Mouse (Mus musculus): ENCODE results near the gene Cox15. TPM values are rescaled to one million over a fixed set of nuclear protein-coding genes. Genes with fewer than 3 reads are reported as not detected.

Cox15 gene
- polyA plus RNA-seq, 1 experiment from 2014 or later = 11.4 TPM

GRCm38 (mm10) chr19:43754237-43754636, 1.4 kb upstream of the Cox15 start:
- Histone ChIP-seq H3K27ac (no peak overlapping the region), H3K4me2 (replicated peaks) (no peak overlapping the region), H3K27me3 (no peaks in the 10 kb centered on the region), H3K4me1 (peaks cover 4% of the 10 kb centered on the region; the same call in 1 of the 2 replicates), H3K36me3 (peaks cover 12% of the 10 kb centered on the region), H3K9me3 (no peaks in the 10 kb centered on the region), H3K4me3 (no peak overlapping the region), H3K9ac (no peak overlapping the region)
- whole genome bisulfite sequencing = 75% methylated on average over 2 of the region's 2 CpGs
- ATAC-seq (ENCODE audit: low FRiP score, low read depth) = no peak

- Histone ChIP-seq H3K4me3 (peak overlapping the region; percentile 68), H3K9me3 (no peaks in the 10 kb centered on the region), H3K4me1 (peaks cover 4% of the 10 kb centered on the region; the same call in 1 of the 2 replicates), H3K27ac (peak overlapping the region; percentile 95), H3K27me3 (no peaks in the 10 kb centered on the region), H3K9ac (peak overlapping the region; percentile 81), H3K4me2 (replicated peaks) (peak overlapping the region; percentile 67), H3K36me3 (peaks cover 21% of the 10 kb centered on the region)
- 1% methylated on average over 23 of the region's 24 CpGs for WGBS
- ATAC-seq (ENCODE audit: low FRiP score, low read depth) = peak; percentile 88
Observed at GRCm38 (mm10) chr19:43753226-43753835, 531 bp upstream of the Cox15 start.

GRCm38 (mm10) chr19:43750008-43750407, 2.8 kb downstream of the Cox15 start:
- no peak for ATAC-seq (ENCODE audit: low FRiP score, low read depth)
- Histone ChIP-seq H3K27me3 (no peaks in the 10 kb centered on the region), H3K4me3 (no peak overlapping the region), H3K9me3 (no peaks in the 10 kb centered on the region), H3K4me2 (replicated peaks) (no peak overlapping the region), H3K36me3 (peaks cover 51% of the 10 kb centered on the region), H3K4me1 (peaks cover 4% of the 10 kb centered on the region; the same call in 1 of the 2 replicates), H3K27ac (no peak overlapping the region), H3K9ac (no peak overlapping the region)
- whole genome bisulfite sequencing = 88% methylated on average over 2 of the region's 2 CpGs

GRCm38 (mm10) chr19:43747877-43748276, 4.9 kb downstream of the Cox15 start:
- Histone ChIP-seq H3K27me3 (no peaks in the 10 kb centered on the region), H3K9me3 (no peaks in the 10 kb centered on the region), H3K27ac (no peak overlapping the region), H3K9ac (no peak overlapping the region), H3K4me2 (replicated peaks) (no peak overlapping the region), H3K4me1 (no peaks in the 10 kb centered on the region), H3K4me3 (no peak overlapping the region), H3K36me3 (peaks cover 63% of the 10 kb centered on the region)
- WGBS = 91% methylated on average over 4 of the region's 4 CpGs
- ATAC-seq (ENCODE audit: low FRiP score, low read depth) = no peak

GRCm38 (mm10) chr19:43745740-43746139, 7.1 kb downstream of the Cox15 start:
- Histone ChIP-seq H3K36me3 (peaks cover 79% of the 10 kb centered on the region), H3K4me1 (no peaks in the 10 kb centered on the region), H3K4me3 (no peak overlapping the region), H3K27ac (no peak overlapping the region), H3K27me3 (no peaks in the 10 kb centered on the region), H3K4me2 (replicated peaks) (no peak overlapping the region), H3K9me3 (no peaks in the 10 kb centered on the region), H3K9ac (no peak overlapping the region)
- no peak for ATAC-seq (ENCODE audit: low FRiP score, low read depth)
- 91% methylated on average over 3 of the region's 3 CpGs for whole genome bisulfite sequencing

GRCm38 (mm10) chr19:43743401-43743800, 9.4 kb downstream of the Cox15 start:
- no peaks in the 10 kb centered on the region for H3K27me3 ChIP-seq
- peaks cover 79% of the 10 kb centered on the region for H3K36me3 ChIP-seq
- H3K27ac ChIP-seq = no peak overlapping the region
- no peak overlapping the region for H3K9ac ChIP-seq
- H3K4me3 ChIP-seq = no peak overlapping the region
- 98% methylated on average over 7 of the region's 7 CpGs for WGBS
- H3K9me3 ChIP-seq = no peaks in the 10 kb centered on the region
- no peak for ATAC-seq (ENCODE audit: low FRiP score, low read depth)
- no peak overlapping the region for H3K4me2 ChIP-seq (replicated peaks)
- H3K4me1 ChIP-seq = no peaks in the 10 kb centered on the region

- Histone ChIP-seq H3K4me1 (no peaks in the 10 kb centered on the region), H3K36me3 (peaks cover 85% of the 10 kb centered on the region), H3K4me3 (no peak overlapping the region), H3K27me3 (no peaks in the 10 kb centered on the region), H3K27ac (no peak overlapping the region), H3K4me2 (replicated peaks) (no peak overlapping the region), H3K9me3 (no peaks in the 10 kb centered on the region), H3K9ac (no peak overlapping the region)
- WGBS = 93% methylated on average over 10 of the region's 10 CpGs
- ATAC-seq (ENCODE audit: low FRiP score, low read depth) = no peak
Observed at GRCm38 (mm10) chr19:43738409-43738808, 14.4 kb downstream of the Cox15 start.

GRCm38 (mm10) chr19:43731157-43731556, 21.6 kb downstream of the Cox15 start:
- Histone ChIP-seq H3K36me3 (peaks cover 55% of the 10 kb centered on the region), H3K27ac (no peak overlapping the region), H3K4me1 (0 out of 2 replicates have a peak, but pooled peaks cover 4% of the 10 kb centered on the region), H3K9me3 (no peaks in the 10 kb centered on the region), H3K4me3 (no peak overlapping the region), H3K27me3 (no peaks in the 10 kb centered on the region), H3K4me2 (replicated peaks) (no peak overlapping the region), H3K9ac (no peak overlapping the region)
- WGBS = 61% methylated on average over 7 of the region's 7 CpGs
- ATAC-seq (ENCODE audit: low FRiP score, low read depth) = no peak

- Histone ChIP-seq H3K9ac (peak overlapping the region; percentile 31; the same call in 1 of the 2 replicates), H3K27me3 (no peaks in the 10 kb centered on the region), H3K4me3 (peak overlapping the region; percentile 33), H3K27ac (no peak overlapping the region), H3K36me3 (peaks cover 57% of the 10 kb centered on the region), H3K9me3 (no peaks in the 10 kb centered on the region), H3K4me2 (replicated peaks) (peak overlapping the region; percentile 55), H3K4me1 (0 out of 2 replicates have a peak, but pooled peaks cover 4% of the 10 kb centered on the region)
- 33% methylated on average over 8 of the region's 8 CpGs for WGBS
- no peak for ATAC-seq (ENCODE audit: low FRiP score, low read depth)
Observed at GRCm38 (mm10) chr19:43730037-43730428, 22.8 kb downstream of the Cox15 start.

GRCm38 (mm10) chr19:43729296-43730036, 23.3 kb downstream of the Cox15 start:
- Histone ChIP-seq H3K4me3 (peak overlapping the region; percentile 33), H3K4me2 (replicated peaks) (peak overlapping the region; percentile 55), H3K27ac (peak overlapping the region; percentile 33; the same call in 1 of the 2 replicates), H3K4me1 (0 out of 2 replicates have a peak, but pooled peaks cover 4% of the 10 kb centered on the region), H3K27me3 (no peaks in the 10 kb centered on the region), H3K36me3 (peaks cover 58% of the 10 kb centered on the region), H3K9me3 (no peaks in the 10 kb centered on the region), H3K9ac (peak overlapping the region; percentile 31; the same call in 1 of the 2 replicates)
- 50% methylated on average over 22 of the region's 22 CpGs for WGBS
- ATAC-seq (ENCODE audit: low FRiP score, low read depth) = no peak

- WGBS = 95% methylated on average over 15 of the region's 15 CpGs
- H3K27me3 ChIP-seq = no peaks in the 10 kb centered on the region
- no peak overlapping the region for H3K9ac ChIP-seq
- H3K4me3 ChIP-seq = no peak overlapping the region
- H3K4me1 ChIP-seq = 0 out of 2 replicates have a peak, but pooled peaks cover 4% of the 10 kb centered on the region
- no peak for ATAC-seq (ENCODE audit: low FRiP score, low read depth)
- H3K36me3 ChIP-seq = peaks cover 69% of the 10 kb centered on the region
- no peak overlapping the region for H3K4me2 ChIP-seq (replicated peaks)
- H3K27ac ChIP-seq = no peak overlapping the region
- no peaks in the 10 kb centered on the region for H3K9me3 ChIP-seq
Observed at GRCm38 (mm10) chr19:43726510-43727146, 26.2 kb downstream of the Cox15 start.

GRCm38 (mm10) chr19:43724821-43725220, 28.0 kb downstream of the Cox15 start:
- no peak overlapping the region for H3K4me3 ChIP-seq
- H3K27ac ChIP-seq = no peak overlapping the region
- H3K27me3 ChIP-seq = no peaks in the 10 kb centered on the region
- no peak overlapping the region for H3K4me2 ChIP-seq (replicated peaks)
- H3K36me3 ChIP-seq = peaks cover 77% of the 10 kb centered on the region
- 86% methylated on average over 7 of the region's 7 CpGs for WGBS
- no peak for ATAC-seq (ENCODE audit: low FRiP score, low read depth)
- H3K9ac ChIP-seq = no peak overlapping the region
- 0 out of 2 replicates have a peak, but pooled peaks cover 4% of the 10 kb centered on the region for H3K4me1 ChIP-seq
- no peaks in the 10 kb centered on the region for H3K9me3 ChIP-seq

Data from limb, embryonic 13.5 days (tissue).